Mouse (Mus musculus) forebrain, embryonic 10.5 days (tissue): Measurements from ENCODE around the gene Sec1. TPM values are rescaled to one million over a fixed set of nuclear protein-coding genes. Genes with fewer than 3 reads are reported as not detected.

Source experiments
- polyA plus RNA-seq: library from polyadenylated mRNA; unstranded; fragments of >200 nt; fragmentation: Nextera tagmentation; extraction: Ambion mirVana; gene quantifications from 2 replicates; pipeline ENCODE4 v1.2.1, GENCODE M21; 2016

Gene Sec1
- polyA plus RNA-seq, 1 experiment from 2014 or later: 0.78 TPM

Other genes with a start within 250 kb of the Sec1 start
- 5,105 and 5,277 TPM in 2 replicates for gene Ftl1, start 234.5 kb downstream of the Sec1 start, polyA plus RNA-seq
- gene Bax, start 227.5 kb downstream of the Sec1 start, polyA plus RNA-seq: 247 and 254 TPM in 2 replicates
- gene Tulp2, start 212.5 kb downstream of the Sec1 start, polyA plus RNA-seq: 0.12 and 0.20 TPM in 2 replicates
- not detected in 2 replicates for gene Gm45808, start 207.6 kb downstream of the Sec1 start, polyA plus RNA-seq
- 6.4 and 7.2 TPM in 2 replicates for gene Dhdh, start 205.6 kb downstream of the Sec1 start, polyA plus RNA-seq
- gene Nucb1, start 184.0 kb downstream of the Sec1 start, polyA plus RNA-seq: 99.3 and 106 TPM in 2 replicates
- gene Ppp1r15a, start 168.1 kb downstream of the Sec1 start, polyA plus RNA-seq: 16.4 and 17.7 TPM in 2 replicates
- gene Plekha4, start 168.1 kb downstream of the Sec1 start, polyA plus RNA-seq: 1.1 and 1.2 TPM in 2 replicates
- 0.39 and 0.63 TPM in 2 replicates for gene Hsd17b14, start 139.5 kb downstream of the Sec1 start, polyA plus RNA-seq
- 38.2 and 39.1 TPM in 2 replicates for gene Bcat2, start 124.2 kb downstream of the Sec1 start, polyA plus RNA-seq
- not detected in 2 replicates for gene Fgf21, start 78.9 kb downstream of the Sec1 start, polyA plus RNA-seq
- 0.07 TPM in 1 of 2 replicates, not detected in the other for gene Fut1, start 77.1 kb downstream of the Sec1 start, polyA plus RNA-seq
- gene Izumo1, start 72.6 kb downstream of the Sec1 start, polyA plus RNA-seq: 0.25 TPM in 1 of 2 replicates, not detected in the other
- gene Rasip1, start 66.9 kb downstream of the Sec1 start, polyA plus RNA-seq: 4.5 and 4.7 TPM in 2 replicates
- 1.7 and 3.1 TPM in 2 replicates for gene Mamstr, start 54.4 kb downstream of the Sec1 start, polyA plus RNA-seq
- 0.12 TPM in 2 replicates for gene Fut2, start 28.0 kb downstream of the Sec1 start, polyA plus RNA-seq
- gene Ntn5, start 10.4 kb downstream of the Sec1 start, polyA plus RNA-seq: 0.38 and 0.63 TPM in 2 replicates
- 2.5 and 3.2 TPM in 2 replicates for gene Car11, start 5.4 kb upstream of the Sec1 start, polyA plus RNA-seq
- 2.6 and 2.7 TPM in 2 replicates for gene Dbp, start 10.7 kb upstream of the Sec1 start, polyA plus RNA-seq
- 1,181 and 1,186 TPM in 2 replicates for gene Rpl18, start 21.1 kb upstream of the Sec1 start, polyA plus RNA-seq
- 34.0 and 36.6 TPM in 2 replicates for gene Sphk2, start 23.6 kb upstream of the Sec1 start, polyA plus RNA-seq
- 2.6 and 3.3 TPM in 2 replicates for gene Fam83e, start 26.8 kb upstream of the Sec1 start, polyA plus RNA-seq
- 0.50 TPM in 1 of 2 replicates, not detected in the other for gene Spaca4, start 31.4 kb upstream of the Sec1 start, polyA plus RNA-seq
- 1.7 and 2.7 TPM in 2 replicates for gene Lmtk3, start 89.3 kb upstream of the Sec1 start, polyA plus RNA-seq
- gene Sult2b1, start 90.3 kb upstream of the Sec1 start, polyA plus RNA-seq: 1.6 and 2.3 TPM in 2 replicates
- 132 and 136 TPM in 2 replicates for gene Cyth2, start 120.2 kb upstream of the Sec1 start, polyA plus RNA-seq
- gene Kcnj14, start 130.4 kb upstream of the Sec1 start, polyA plus RNA-seq: 0.76 and 0.78 TPM in 2 replicates
- gene Grwd1, start 136.5 kb upstream of the Sec1 start, polyA plus RNA-seq: 132 and 137 TPM in 2 replicates
- gene Kdelr1, start 178.4 kb upstream of the Sec1 start, polyA plus RNA-seq: 34.1 and 37.0 TPM in 2 replicates
- gene Grin2d, start 184.0 kb upstream of the Sec1 start, polyA plus RNA-seq: 0.09 TPM in 2 replicates
- 1.3 and 1.9 TPM in 2 replicates for gene Syngr4, start 202.3 kb upstream of the Sec1 start, polyA plus RNA-seq
- gene Tmem143, start 202.5 kb upstream of the Sec1 start, polyA plus RNA-seq: 4.2 and 4.8 TPM in 2 replicates
- 8.5 and 9.7 TPM in 2 replicates for gene Emp3, start 227.0 kb upstream of the Sec1 start, polyA plus RNA-seq
- gene Ccdc114, start 229.7 kb upstream of the Sec1 start, polyA plus RNA-seq: 5.2 TPM in 2 replicates